Mouse (Mus musculus) lung, embryonic 14.5 days (tissue): Measurements from ENCODE around the gene Ostm1. TPM values are rescaled to one million over a fixed set of nuclear protein-coding genes. Genes with fewer than 3 reads are reported as not detected.
A peak's percentile ranks its signal among the peaks of the same experiment; 100 is the strongest.

Experiments used
- ATAC-seq: fragments of 200-750 bp; cut with Nextera tagmentation; 2 replicates; pipeline ENCODE4 v1.8.0; 2017; ENCODE audit warnings: mild to moderate bottlenecking, moderate TSS enrichment, moderate library complexity; ENCODE audit not compliant: insufficient read depth
- DNase-seq: peaks from one replicate; pipeline ENCODE4 v3.0.0-alpha.2; 2015
- H3K27ac ChIP-seq: fragments of 300-500 bp; sonication (generic); 2 replicates; pipeline ENCODE4 v1.5.1; 2014; ENCODE audit warnings: low read depth, mild to moderate bottlenecking, moderate library complexity
- H3K27me3 ChIP-seq: fragments of 300-500 bp; sonication (generic); 2 replicates; pipeline ENCODE4 v1.6.1; 2014; ENCODE audit warnings: low read length, control low read depth; ENCODE audit not compliant: insufficient read depth
- H3K36me3 ChIP-seq: fragments of 300-500 bp; sonication (generic); 2 replicates; pipeline ENCODE4 v1.6.1; 2014; ENCODE audit warnings: control low read depth; ENCODE audit not compliant: insufficient read depth
- H3K4me1 ChIP-seq: fragments of 300-500 bp; sonication (generic); 2 replicates; pipeline ENCODE4 v1.6.1; 2014; ENCODE audit warnings: antibody characterized with exemption, control low read depth; ENCODE audit not compliant: insufficient read depth
- H3K4me2 ChIP-seq: fragments of 300-500 bp; sonication (generic); 2 replicates; pipeline ENCODE4 v1.6.1; 2014; ENCODE audit warnings: mild to moderate bottlenecking
- H3K4me3 ChIP-seq: fragments of 300-500 bp; sonication (generic); 2 replicates; pipeline ENCODE4 v1.5.1; 2014; ENCODE audit warnings: low read depth, low read length
- H3K9ac ChIP-seq: fragments of 300-500 bp; sonication (generic); 2 replicates; pipeline ENCODE4 v1.6.1; 2014
- H3K9me3 ChIP-seq: fragments of 300-500 bp; sonication (generic); 2 replicates; pipeline ENCODE4 v1.6.1; 2016; ENCODE audit warnings: low read depth, low read length, control low read depth
- CTCF ChIP-seq: IDR thresholded peaks from 2 replicates; pipeline ENCODE4 v1.5.1; 2016; ENCODE audit warnings: antibody characterized with exemption, low read depth
- WGBS: fragments of 180-500 bp; shearing (Covaris S2); extraction: QIAGEN DNeasy Blood & Tissue Kit; methylation state at CpG from one replicate; pipeline ENCODE4 v1.1.7; 2014; 5-methylcytosine and 5-hydroxymethylcytosine counted together
- polyA plus RNA-seq: library from polyadenylated mRNA; unstranded; fragments of >200 nt; fragmentation: Nextera tagmentation; extraction: Ambion mirVana; gene quantifications from 2 replicates; pipeline ENCODE4 v1.2.1, GENCODE M21; 2014

The Ostm1 gene
- polyA plus RNA-seq, 1 experiment from 2014 or later, result 10.7 TPM

GRCm38 (mm10) chr10:42637183-42637788 lies 53.7 kb downstream of the Ostm1 start:
- Histone ChIP-seq H3K9me3 (no peaks in the 10 kb centered on the region), H3K9ac (no peak overlapping the region), H3K4me1 (no peaks in the 10 kb centered on the region; the same call in 1 of the 2 replicates), H3K36me3 (no peaks in the 10 kb centered on the region), H3K27ac (no peak overlapping the region), H3K4me3 (peak overlapping the region; percentile 17; the same call in 1 of the 2 replicates), H3K27me3 (peaks cover 55% of the 10 kb centered on the region), H3K4me2 (peak overlapping the region; percentile 48)
- ATAC-seq (no peak), DNase-seq (peak; percentile 96)
- peak; percentile 79 for TF ChIP-seq CTCF
- 3% methylated on average over 18 of the region's 18 CpGs for WGBS

- Histone ChIP-seq H3K27ac (no peak overlapping the region), H3K36me3 (no peaks in the 10 kb centered on the region), H3K4me1 (no peaks in the 10 kb centered on the region; the same call in 1 of the 2 replicates), H3K27me3 (peaks cover 29% of the 10 kb centered on the region), H3K4me3 (no peak overlapping the region), H3K9ac (no peak overlapping the region), H3K4me2 (no peak overlapping the region), H3K9me3 (no peaks in the 10 kb centered on the region)
- ATAC-seq, result no peak
- no peak for TF ChIP-seq CTCF
- no peak for DNase-seq
- 72% methylated on average over 6 of the region's 6 CpGs for WGBS
Observed at GRCm38 (mm10) chr10:42639856-42640255, 56.2 kb downstream of the Ostm1 start.

GRCm38 (mm10) chr10:42643638-42644037 lies 60.0 kb downstream of the Ostm1 start:
- no peaks in the 10 kb centered on the region for H3K4me1 ChIP-seq
- DNase-seq (no peak), ATAC-seq (no peak)
- WGBS, result 75% methylated on average over 9 of the region's 9 CpGs
- H3K27me3 ChIP-seq, result no peaks in the 10 kb centered on the region
- H3K27ac ChIP-seq, result no peak overlapping the region
- no peak overlapping the region for H3K4me2 ChIP-seq
- no peak for TF ChIP-seq CTCF
- no peak overlapping the region for H3K9ac ChIP-seq
- H3K36me3 ChIP-seq, result no peaks in the 10 kb centered on the region
- no peaks in the 10 kb centered on the region for H3K9me3 ChIP-seq
- H3K4me3 ChIP-seq, result no peak overlapping the region

- H3K9me3 ChIP-seq, result no peaks in the 10 kb centered on the region
- no peaks in the 10 kb centered on the region for H3K36me3 ChIP-seq
- no peak overlapping the region for H3K4me3 ChIP-seq
- ATAC-seq, result no peak
- DNase-seq, result no peak
- 42% methylated on average over 4 of the region's 4 CpGs for WGBS
- no peak overlapping the region for H3K9ac ChIP-seq
- TF ChIP-seq CTCF, result no peak
- H3K27ac ChIP-seq, result no peak overlapping the region
- H3K27me3 ChIP-seq, result no peaks in the 10 kb centered on the region
- no peaks in the 10 kb centered on the region for H3K4me1 ChIP-seq
- no peak overlapping the region for H3K4me2 ChIP-seq
Observed at GRCm38 (mm10) chr10:42646340-42646739, 62.7 kb downstream of the Ostm1 start.

GRCm38 (mm10) chr10:42661916-42662315 lies 78.3 kb downstream of the Ostm1 start:
- H3K4me1 ChIP-seq, result no peaks in the 10 kb centered on the region
- H3K36me3 ChIP-seq, result no peaks in the 10 kb centered on the region
- ATAC-seq, result no peak
- DNase-seq, result no peak
- H3K27me3 ChIP-seq, result no peaks in the 10 kb centered on the region
- no peaks in the 10 kb centered on the region for H3K9me3 ChIP-seq
- no peak overlapping the region for H3K9ac ChIP-seq
- H3K4me3 ChIP-seq, result no peak overlapping the region
- no peak overlapping the region for H3K27ac ChIP-seq
- no peak overlapping the region for H3K4me2 ChIP-seq
- 79% methylated on average over 2 of the region's 2 CpGs for WGBS
- no peak for TF ChIP-seq CTCF

- DNase-seq (no peak), ATAC-seq (no peak)
- Histone ChIP-seq H3K4me3 (no peak overlapping the region), H3K9me3 (no peaks in the 10 kb centered on the region), H3K27me3 (no peaks in the 10 kb centered on the region), H3K9ac (no peak overlapping the region), H3K4me1 (no peaks in the 10 kb centered on the region), H3K4me2 (no peak overlapping the region), H3K36me3 (no peaks in the 10 kb centered on the region), H3K27ac (no peak overlapping the region)
- WGBS, result 82% methylated on average over 4 of the region's 4 CpGs
- TF ChIP-seq CTCF, result no peak
Observed at GRCm38 (mm10) chr10:42669970-42670369, 86.3 kb downstream of the Ostm1 start.

DNA sequence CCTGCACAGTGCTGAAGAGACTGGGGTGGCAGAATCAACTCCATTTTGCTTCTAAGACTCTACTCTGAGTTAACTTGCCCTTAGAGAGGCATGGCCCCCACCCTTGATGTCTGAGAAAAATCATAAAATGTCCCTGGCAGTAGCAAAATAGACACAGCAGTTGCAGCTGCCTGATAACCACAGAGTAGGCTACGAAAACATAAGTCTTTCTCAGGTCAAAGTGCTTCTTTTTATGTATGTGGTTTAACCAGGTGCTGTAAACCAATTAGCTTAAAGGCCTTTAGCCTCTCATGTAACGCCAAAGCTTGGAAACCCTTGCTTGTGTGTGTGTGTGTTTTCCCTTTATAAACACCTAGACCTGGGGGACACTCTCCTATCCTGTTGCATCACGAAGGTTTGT lies 89.2 kb downstream of the Ostm1 start:
- Histone ChIP-seq H3K4me3 (no peak overlapping the region), H3K4me2 (no peak overlapping the region), H3K9me3 (no peaks in the 10 kb centered on the region), H3K27ac (no peak overlapping the region), H3K36me3 (no peaks in the 10 kb centered on the region), H3K9ac (no peak overlapping the region), H3K4me1 (no peaks in the 10 kb centered on the region), H3K27me3 (no peaks in the 10 kb centered on the region)
- DNase-seq (no peak), ATAC-seq (no peak)
- TF ChIP-seq CTCF, result no peak
- 64% methylated on average over 3 of the region's 3 CpGs for WGBS
